Mouse (Mus musculus): ENCODE measurements around the gene Snx14.
"Not testable (repeated sequence)": the region's sequence is repeated elsewhere in the genome, so short reads cannot be mapped to it uniquely, and the experiment has no call there.

Snx14 gene

GRCm38 (mm10) chr9:88438555-88439237, at the start of gene Snx14:
Gene Snx14 (minus strand): TSS chr9:88438958.
- DNase-seq (ENCODE audit: low spot score) = peak; percentile 97

GRCm38 (mm10) chr9:88484531-88484930, 45.8 kb upstream of the Snx14 start:
- no peak for DNase-seq (ENCODE audit: low spot score)

GRCm38 (mm10) chr9:88482829-88483396, 44.2 kb upstream of the Snx14 start:
- peak; percentile 79 for DNase-seq (ENCODE audit: low spot score)

- peak; percentile 92 for DNase-seq (ENCODE audit: low spot score)
Observed at GRCm38 (mm10) chr9:88482230-88482828, 43.6 kb upstream of the Snx14 start, which contains the start of gene Syncrip. Gene Syncrip (minus strand): TSS chr9:88482574.

- DNase-seq (ENCODE audit: low spot score) = peak; percentile 52
Observed at GRCm38 (mm10) chr9:88481791-88482160, 43.0 kb upstream of the Snx14 start.

- peak; percentile 26 for DNase-seq (ENCODE audit: low spot score)
Observed at GRCm38 (mm10) chr9:88481061-88481790, 42.5 kb upstream of the Snx14 start.

GRCm38 (mm10) chr9:88480120-88480519, 41.4 kb upstream of the Snx14 start:
- peak; percentile 50 for DNase-seq (ENCODE audit: low spot score)

GRCm38 (mm10) chr9:88476138-88476537, 37.4 kb upstream of the Snx14 start:
- DNase-seq (ENCODE audit: low spot score) = peak; percentile 32

GRCm38 (mm10) chr9:88461017-88461416, 22.3 kb upstream of the Snx14 start:
- not testable (repeated sequence) for DNase-seq (ENCODE audit: low spot score)

GRCm38 (mm10) chr9:88439991-88440390, 1.2 kb upstream of the Snx14 start:
- peak; percentile 15 for DNase-seq (ENCODE audit: low spot score)

GRCm38 (mm10) chr9:88439238-88439600, 461 bp upstream of the Snx14 start:
- DNase-seq (ENCODE audit: low spot score) = no peak

GRCm38 (mm10) chr9:88438237-88438554, 562 bp downstream of the Snx14 start:
- no peak for DNase-seq (ENCODE audit: low spot score)

- DNase-seq (ENCODE audit: low spot score) = peak; percentile 41
Observed at GRCm38 (mm10) chr9:88437342-88438236, 1.2 kb downstream of the Snx14 start.

GRCm38 (mm10) chr9:88424356-88424755, 14.4 kb downstream of the Snx14 start:
- DNase-seq (ENCODE audit: low spot score) = no peak

- no peak for DNase-seq (ENCODE audit: low spot score)
Observed at GRCm38 (mm10) chr9:88422428-88422827, 16.3 kb downstream of the Snx14 start.

GRCm38 (mm10) chr9:88416752-88417151, 22.0 kb downstream of the Snx14 start:
- DNase-seq (ENCODE audit: low spot score) = no peak

GRCm38 (mm10) chr9:88409978-88410377, 28.8 kb downstream of the Snx14 start:
- DNase-seq (ENCODE audit: low spot score) = no peak

GRCm38 (mm10) chr9:88404515-88404914, 34.2 kb downstream of the Snx14 start:
- DNase-seq (ENCODE audit: low spot score) = no peak

GRCm38 (mm10) chr9:88404088-88404487, 34.7 kb downstream of the Snx14 start:
- no peak for DNase-seq (ENCODE audit: low spot score)

GRCm38 (mm10) chr9:88398461-88398860, 40.3 kb downstream of the Snx14 start:
- DNase-seq (ENCODE audit: low spot score) = peak; percentile 18

GRCm38 (mm10) chr9:88394852-88395251, 43.9 kb downstream of the Snx14 start:
- DNase-seq (ENCODE audit: low spot score) = no peak

GRCm38 (mm10) chr9:88388826-88389225, 49.9 kb downstream of the Snx14 start:
- DNase-seq (ENCODE audit: low spot score) = no peak

Measured in adipocyte (in vitro differentiated cells).